Mouse (Mus musculus) lung, embryonic 16.5 days (tissue): ENCODE results near the gene Ctdspl. TPM values are rescaled to one million over a fixed set of nuclear protein-coding genes. Genes with fewer than 3 reads are reported as not detected.

Experiments used
- ATAC-seq: fragments of 200-750 bp; cut with Nextera tagmentation; 2 replicates; pipeline ENCODE4 v1.8.0; 2017; ENCODE audit warnings: low read depth, mild to moderate bottlenecking, moderate library complexity
- H3K27ac ChIP-seq: fragments of 300-500 bp; sonication (generic); 2 replicates; pipeline ENCODE4 v1.5.1; 2014; ENCODE audit warnings: mild to moderate bottlenecking, control low read depth, low read length
- H3K27me3 ChIP-seq: fragments of 300-500 bp; sonication (generic); 2 replicates; pipeline ENCODE4 v1.6.1; 2014; ENCODE audit warnings: low read depth, low read length, mixed read lengths; ENCODE audit not compliant: control insufficient read depth, insufficient read depth
- H3K36me3 ChIP-seq: fragments of 300-500 bp; sonication (generic); 2 replicates; pipeline ENCODE4 v1.6.1; 2014; ENCODE audit warnings: low read length; ENCODE audit not compliant: control insufficient read depth, insufficient read depth
- H3K4me1 ChIP-seq: fragments of 300-500 bp; sonication (generic); replicated peaks from 2 replicates; pipeline ENCODE4 v1.6.1; 2014; ENCODE audit warnings: low read length, mixed read lengths; ENCODE audit not compliant: control insufficient read depth, insufficient read depth
- H3K4me2 ChIP-seq: fragments of 300-500 bp; sonication (generic); 2 replicates; pipeline ENCODE4 v1.6.1; 2014; ENCODE audit warnings: low read depth, low read length, control low read depth
- H3K4me3 ChIP-seq: fragments of 300-500 bp; sonication (generic); 2 replicates; pipeline ENCODE4 v1.5.1; 2014; ENCODE audit warnings: mild to moderate bottlenecking, low read length, control low read depth
- H3K9ac ChIP-seq: fragments of 300-500 bp; sonication (generic); 2 replicates; pipeline ENCODE4 v1.6.1; 2014; ENCODE audit warnings: low read length, control low read depth
- H3K9me3 ChIP-seq: fragments of 300-500 bp; sonication (generic); 2 replicates; pipeline ENCODE4 v1.6.1; 2016; ENCODE audit warnings: low read length; ENCODE audit not compliant: control insufficient read depth
- WGBS: fragments of 180-500 bp; shearing (Covaris S2); extraction: QIAGEN DNeasy Blood & Tissue Kit; methylation state at CpG from one replicate; pipeline ENCODE4 v1.1.7; 2014; 5-methylcytosine and 5-hydroxymethylcytosine counted together
- polyA plus RNA-seq: library from polyadenylated mRNA; unstranded; fragments of >200 nt; fragmentation: Nextera tagmentation; extraction: Ambion mirVana; gene quantifications from 2 replicates; pipeline ENCODE4 v1.2.1, GENCODE M21; 2015

Gene Ctdspl
- polyA plus RNA-seq, 1 experiment from 2014 or later = 23.3 TPM

DNA sequence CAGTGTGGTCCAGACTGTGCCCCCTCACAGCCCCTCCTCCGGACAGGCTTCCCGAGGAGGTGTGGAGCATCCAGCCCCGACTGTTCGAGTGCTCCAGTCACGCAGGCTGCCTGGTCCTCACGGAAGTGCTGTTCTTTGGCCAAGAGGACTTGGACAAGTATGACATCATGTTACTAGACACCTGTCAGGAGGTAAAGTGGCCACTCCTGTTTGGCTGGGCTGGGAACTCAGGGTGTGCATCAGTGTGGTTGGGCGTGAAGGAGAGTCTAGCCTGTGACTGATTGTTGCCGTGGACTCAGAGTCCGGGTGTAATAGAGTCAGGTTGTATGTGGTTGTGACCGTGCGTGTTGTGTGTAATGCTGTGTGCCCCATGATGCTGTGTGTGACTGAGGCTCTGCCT, 142.0 kb downstream of the Ctdspl start:
- Histone ChIP-seq H3K4me2 (no peak overlapping the region), H3K27me3 (no peaks in the 10 kb centered on the region), H3K4me1 (peaks cover 7% of the 10 kb centered on the region), H3K9me3 (no peaks in the 10 kb centered on the region), H3K36me3 (0 out of 2 replicates have a peak, but pooled peaks cover 2% of the 10 kb centered on the region), H3K4me3 (no peak overlapping the region), H3K9ac (0 out of 2 replicates have a peak overlapping the region, but pooled peaks have one; percentile 31), H3K27ac (no peak overlapping the region)
- ATAC-seq = peak; percentile 55
- WGBS = 58% methylated on average over 11 of the region's 11 CpGs

DNA sequence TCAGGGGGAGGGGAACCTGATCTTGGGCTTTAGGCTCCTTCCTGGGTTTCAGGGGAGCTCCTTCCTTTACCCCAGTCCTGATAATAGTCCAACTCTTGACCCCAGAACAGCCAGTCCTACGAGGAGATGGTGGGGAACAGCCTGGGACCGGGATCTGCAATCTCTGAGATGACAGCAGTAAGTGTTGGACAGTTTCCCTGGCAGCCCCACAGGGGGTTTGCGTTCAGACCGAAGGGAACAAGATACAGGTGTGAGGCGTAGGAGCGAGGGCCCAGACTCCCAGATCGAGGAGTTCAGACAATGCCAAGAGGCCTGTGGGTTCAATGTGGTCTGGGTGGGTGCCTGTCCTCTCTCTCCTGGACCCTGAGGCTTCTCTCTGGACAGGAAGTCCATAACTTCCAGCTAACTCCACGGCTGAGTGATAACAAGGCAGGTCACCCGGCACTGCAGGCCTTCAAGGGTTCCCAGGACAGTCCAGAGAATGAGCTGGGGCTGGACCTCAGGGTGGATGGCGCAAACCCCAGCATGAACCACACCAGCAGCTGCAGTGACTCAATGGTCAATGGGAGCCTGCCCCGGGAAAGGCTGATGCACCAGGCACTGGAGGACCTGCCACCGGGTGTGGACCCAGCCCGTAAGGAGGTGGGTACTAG, 144.0 kb downstream of the Ctdspl start:
- H3K4me3 ChIP-seq = no peak overlapping the region
- peaks cover 7% of the 10 kb centered on the region; the same call in 1 of the 2 replicates for H3K36me3 ChIP-seq
- no peak overlapping the region for H3K4me2 ChIP-seq
- no peaks in the 10 kb centered on the region for H3K27me3 ChIP-seq
- H3K9me3 ChIP-seq = no peaks in the 10 kb centered on the region
- no peak overlapping the region for H3K9ac ChIP-seq
- no peak overlapping the region for H3K27ac ChIP-seq
- H3K4me1 ChIP-seq = peaks cover 6% of the 10 kb centered on the region
- whole genome bisulfite sequencing = 66% methylated on average over 13 of the region's 13 CpGs
- ATAC-seq = no peak

DNA sequence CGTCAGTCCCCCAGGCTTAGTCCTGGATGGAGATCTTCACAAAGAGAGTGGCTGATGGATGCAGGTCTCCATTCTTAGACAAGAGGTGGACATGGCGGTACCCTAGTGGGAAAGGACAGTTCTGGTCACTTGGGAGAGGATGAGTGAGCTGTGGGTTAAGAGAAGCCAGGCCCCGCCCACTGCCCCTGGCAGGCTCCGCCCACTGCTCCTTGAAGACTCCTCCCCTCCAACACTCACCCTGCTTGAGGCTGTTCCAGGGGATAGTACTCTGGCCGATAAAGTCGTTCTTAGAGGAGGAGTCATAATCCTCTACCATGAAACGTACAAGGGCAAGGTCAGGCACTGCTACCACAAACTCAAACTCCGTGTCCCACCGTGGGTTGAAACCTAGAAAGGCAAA, 145.5 kb downstream of the Ctdspl start:
- H3K36me3 ChIP-seq = peaks cover 7% of the 10 kb centered on the region; the same call in 1 of the 2 replicates
- no peak overlapping the region for H3K27ac ChIP-seq
- 60% methylated on average over 9 of the region's 9 CpGs for WGBS
- H3K9me3 ChIP-seq = no peaks in the 10 kb centered on the region
- H3K27me3 ChIP-seq = no peaks in the 10 kb centered on the region
- H3K9ac ChIP-seq = no peak overlapping the region
- H3K4me1 ChIP-seq = peaks cover 6% of the 10 kb centered on the region
- ATAC-seq = no peak
- no peak overlapping the region for H3K4me2 ChIP-seq
- no peak overlapping the region for H3K4me3 ChIP-seq

DNA sequence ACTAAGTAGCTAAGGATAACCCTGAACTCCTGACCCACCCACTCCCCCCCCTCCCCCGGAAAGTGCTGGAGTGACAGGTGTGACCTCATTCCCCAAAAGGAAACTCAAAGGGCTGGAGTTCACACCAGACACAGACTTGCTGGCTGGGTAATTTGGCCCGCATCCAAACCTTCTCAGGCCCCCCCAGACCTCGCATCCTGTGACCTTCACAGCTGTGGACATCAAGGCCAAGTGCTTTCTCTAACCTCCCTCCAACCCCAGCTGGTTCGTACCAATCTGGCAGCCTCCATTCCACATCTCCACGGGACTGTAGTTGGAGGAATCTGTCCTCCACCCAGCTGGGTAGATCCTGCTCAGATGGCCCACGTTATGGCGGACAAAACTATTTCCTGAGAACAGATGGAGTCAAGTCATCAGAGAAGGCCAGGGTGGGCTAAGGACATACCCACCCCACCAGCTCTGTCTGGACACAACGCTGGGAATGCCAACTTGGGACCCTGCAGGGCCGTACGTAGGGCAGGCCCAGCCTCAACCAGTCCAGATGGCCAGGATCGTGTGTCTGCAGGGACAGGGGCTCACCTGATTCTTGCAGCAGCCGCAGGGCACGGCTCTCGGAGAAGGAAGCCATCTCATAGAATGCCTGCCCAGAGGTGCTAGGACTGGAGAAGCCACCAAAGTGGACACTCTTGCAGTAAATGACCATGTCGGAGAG, 147.1 kb downstream of the Ctdspl start:
- no peak overlapping the region for H3K9ac ChIP-seq
- WGBS = 68% methylated on average over 15 of the region's 15 CpGs
- H3K36me3 ChIP-seq = peaks cover 7% of the 10 kb centered on the region; the same call in 1 of the 2 replicates
- no peak for ATAC-seq
- no peak overlapping the region for H3K27ac ChIP-seq
- no peaks in the 10 kb centered on the region for H3K9me3 ChIP-seq
- H3K27me3 ChIP-seq = no peaks in the 10 kb centered on the region
- no peak overlapping the region for H3K4me2 ChIP-seq
- no peak overlapping the region for H3K4me3 ChIP-seq
- H3K4me1 ChIP-seq = peaks cover 2% of the 10 kb centered on the region

DNA sequence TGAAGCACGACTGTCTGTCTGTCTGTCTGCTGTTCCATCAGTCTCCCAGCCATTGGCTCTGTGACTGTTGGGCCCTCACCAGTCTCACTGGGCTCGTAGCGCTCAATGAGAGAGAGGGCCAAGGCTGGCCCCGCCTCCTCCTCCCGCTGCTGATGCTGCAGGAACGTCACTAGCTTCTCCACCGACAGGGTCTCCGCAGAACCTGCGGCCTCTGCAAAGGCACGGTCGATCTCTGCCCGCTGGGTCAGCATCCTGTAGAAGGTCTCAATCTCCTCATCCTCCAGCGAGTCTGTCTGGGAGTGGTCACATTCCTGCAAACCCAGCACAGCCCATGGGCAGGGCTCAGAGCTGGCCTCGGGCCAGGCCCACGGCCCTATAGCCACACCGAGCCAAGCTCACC, 149.4 kb downstream of the Ctdspl start:
- 57% methylated on average over 16 of the region's 16 CpGs for WGBS
- no peaks in the 10 kb centered on the region for H3K27me3 ChIP-seq

DNA sequence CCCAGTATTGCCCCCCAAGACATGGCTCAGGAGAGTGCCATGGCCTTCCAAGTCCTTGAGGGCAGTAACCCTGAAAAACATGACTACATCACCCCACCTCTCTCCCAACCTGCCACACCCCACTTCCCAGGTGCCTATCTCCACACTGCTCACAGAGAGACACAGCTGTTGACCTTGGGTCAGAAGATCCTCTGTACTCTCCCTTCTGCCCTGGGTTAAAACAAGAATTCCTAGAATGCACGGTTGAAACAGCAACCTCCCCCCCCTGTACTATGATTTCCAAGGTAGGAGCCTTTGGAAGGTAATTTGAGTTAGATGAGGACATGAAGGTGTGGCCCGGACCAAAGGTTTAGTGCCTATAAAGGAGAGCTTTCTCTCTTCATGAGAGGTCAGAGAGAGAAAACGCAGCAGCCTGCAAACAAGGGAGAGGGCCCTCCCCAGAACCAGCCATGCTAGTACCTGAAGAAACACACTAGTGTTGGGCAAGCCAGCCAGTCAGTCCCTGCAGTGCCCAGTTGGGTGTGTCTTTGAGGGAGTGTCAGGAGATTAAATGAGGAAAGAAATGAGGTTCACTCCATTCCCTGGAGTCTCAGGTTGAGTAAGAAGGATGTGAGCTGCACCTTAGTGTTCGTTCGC, 153.9 kb downstream of the Ctdspl start:
- 68% methylated on average over 5 of the region's 5 CpGs for WGBS
- no peaks in the 10 kb centered on the region for H3K27me3 ChIP-seq
- ATAC-seq = no peak
- no peak overlapping the region for H3K4me2 ChIP-seq
- no peak overlapping the region for H3K27ac ChIP-seq
- peaks cover 2% of the 10 kb centered on the region; the same call in 1 of the 2 replicates for H3K4me1 ChIP-seq
- H3K36me3 ChIP-seq = no peaks in the 10 kb centered on the region
- no peak overlapping the region for H3K4me3 ChIP-seq
- H3K9ac ChIP-seq = no peak overlapping the region
- no peaks in the 10 kb centered on the region for H3K9me3 ChIP-seq

More for the DNA sequence above, 149.4 kb downstream of the Ctdspl start:
- Histone ChIP-seq H3K36me3 (peaks cover 7% of the 10 kb centered on the region; the same call in 1 of the 2 replicates), H3K9me3 (no peaks in the 10 kb centered on the region), H3K4me2 (no peak overlapping the region), H3K4me3 (no peak overlapping the region), H3K27ac (no peak overlapping the region), H3K9ac (no peak overlapping the region), H3K4me1 (peaks cover 2% of the 10 kb centered on the region; the same call in 1 of the 2 replicates)
- ATAC-seq = peak; percentile 47

DNA sequence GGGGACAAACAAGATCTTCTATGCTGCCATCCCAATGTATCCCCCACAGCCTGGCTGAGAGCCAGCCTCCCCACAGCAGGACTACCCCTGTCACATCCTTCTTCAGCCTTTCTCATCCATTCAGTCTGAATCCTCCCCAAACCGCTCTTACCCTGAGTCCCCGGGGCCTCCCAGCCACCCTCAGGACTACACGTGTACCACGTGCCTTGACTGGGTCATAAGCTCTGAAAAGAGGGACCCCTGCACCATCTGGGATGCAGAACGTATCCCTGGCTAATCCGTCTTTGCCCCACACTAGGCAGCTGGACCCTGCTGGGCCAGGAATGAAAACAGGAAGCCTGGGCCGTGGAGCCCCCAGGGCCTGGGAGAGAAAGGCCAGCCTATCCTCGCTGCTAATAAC, 155.8 kb downstream of the Ctdspl start:
- Histone ChIP-seq H3K4me1 (peaks cover 2% of the 10 kb centered on the region; the same call in 1 of the 2 replicates), H3K27ac (no peak overlapping the region; the same call in 1 of the 2 replicates), H3K4me2 (no peak overlapping the region), H3K4me3 (no peak overlapping the region), H3K9me3 (no peaks in the 10 kb centered on the region), H3K36me3 (no peaks in the 10 kb centered on the region), H3K27me3 (no peaks in the 10 kb centered on the region), H3K9ac (no peak overlapping the region)
- peak; percentile 42; the same call in 1 of the 2 replicates for ATAC-seq
- 40% methylated on average over 8 of the region's 8 CpGs for WGBS

DNA sequence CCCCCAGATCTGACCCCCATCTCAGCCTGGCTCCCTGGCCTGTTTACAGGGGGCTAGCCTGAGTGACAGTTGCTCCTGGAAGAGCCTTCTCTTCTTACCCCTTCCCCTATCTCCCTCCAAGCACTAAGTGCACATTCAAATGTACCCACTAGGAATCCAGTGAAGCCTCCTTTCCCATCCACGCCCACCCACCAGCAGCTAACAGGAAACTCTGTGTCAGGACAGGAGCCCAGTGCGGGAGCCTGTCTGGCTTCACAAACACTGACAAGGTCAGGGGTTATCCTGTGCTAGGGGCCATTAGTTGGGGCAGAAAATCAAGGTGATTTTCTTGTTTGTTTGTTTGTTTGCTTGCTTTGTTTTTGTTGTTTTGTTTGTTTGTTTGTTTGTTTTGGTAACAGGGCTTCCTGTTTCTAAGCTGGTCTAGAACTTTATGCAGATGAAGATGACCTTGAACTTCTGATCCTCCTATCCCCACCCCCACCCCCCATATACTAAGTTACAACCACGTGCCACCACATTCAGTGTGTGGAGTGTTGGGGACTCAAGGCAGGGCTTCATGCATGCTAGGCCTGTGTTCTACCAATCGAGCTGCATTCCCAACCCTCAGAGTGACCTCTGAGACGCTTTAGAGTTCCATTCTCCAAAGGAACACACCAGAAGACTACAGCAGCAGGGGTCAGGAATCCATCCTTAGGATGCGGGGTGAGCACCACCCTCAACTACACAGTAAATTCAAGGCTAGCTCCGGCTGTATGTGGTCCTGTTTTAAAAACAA, 156.6 kb downstream of the Ctdspl start:
- no peak; the same call in 1 of the 2 replicates for ATAC-seq
- Histone ChIP-seq H3K27ac (no peak overlapping the region; the same call in 1 of the 2 replicates), H3K4me1 (peaks cover 7% of the 10 kb centered on the region), H3K27me3 (no peaks in the 10 kb centered on the region), H3K4me2 (no peak overlapping the region), H3K4me3 (no peak overlapping the region), H3K9ac (no peak overlapping the region), H3K9me3 (no peaks in the 10 kb centered on the region), H3K36me3 (no peaks in the 10 kb centered on the region)
- WGBS = 75% methylated on average over 7 of the region's 7 CpGs
